Mouse (Mus musculus): ENCODE measurements around the gene Odf2. TPM values are rescaled to one million over a fixed set of nuclear protein-coding genes. Genes with fewer than 3 reads are reported as not detected.

Odf2 gene
- total and polyA plus RNA-seq, 3 experiments = 49.3 to 82.8 TPM; not detected in 1

- Histone ChIP-seq H3K4me1 (ENCODE audit: control insufficient read depth in 1 of 2, insufficient read depth in 2 of 2, low read length in 2 of 2) (no peaks in the 10 kb centered on the region), H3K4me3 (ENCODE audit: control insufficient read depth in 1 of 2, insufficient read depth in 1 of 2, low read depth in 2 of 2, low read length in 2 of 2) (no peak overlapping the region), H3K36me3 (ENCODE audit: control insufficient read depth in 1 of 2, insufficient read depth in 2 of 2, low read length in 2 of 2) (peaks cover 0 to 17% of the 10 kb centered on the region in 2 experiments; a peak in 2 of 4 replicates), H3K79me2 (ENCODE audit: control insufficient read depth, insufficient read depth, low read length, poor library complexity) (no peaks in the 10 kb centered on the region), H3K27me3 (ENCODE audit: control insufficient read depth in 1 of 2, insufficient read depth in 2 of 2, low read length in 2 of 2) (no peaks in the 10 kb centered on the region), H3K9me3 (replicated peaks; ENCODE audit: insufficient read depth, low read length) (no peaks in the 10 kb centered on the region), H3K9ac (ENCODE audit: control insufficient read depth, low read depth, low read length, poor library complexity, severe bottlenecking) (no peak overlapping the region), H3K27ac (ENCODE audit: control insufficient read depth, low read depth, low read length) (no peak overlapping the region)
- DNase-seq (ENCODE audit: low read depth, low spot score) = no peak
- TF ChIP-seq MXI1 (IDR thresholded peaks at IDR 0.05; ENCODE audit: low read depth, low read length) (no peak), ETS1 (IDR thresholded peaks at IDR 0.05; ENCODE audit: low read depth, low read length) (no peak), MEF2A (IDR thresholded peaks at IDR 0.05; ENCODE audit: extremely low read depth, insufficient replicate concordance, low read depth, low read length, poor library complexity, severe bottlenecking) (no peak), UBTF (IDR thresholded peaks at IDR 0.05; ENCODE audit: borderline replicate concordance, insufficient read depth, low read depth, low read length) (no peak), POLR2AphosphoS2 (IDR thresholded peaks at IDR 0.05; ENCODE audit: low read length) (no peak), ZC3H11A (IDR thresholded peaks at IDR 0.05; ENCODE audit: low read depth, low read length) (no peak), SMC3 (IDR thresholded peaks at IDR 0.05; ENCODE audit: low read depth, low read length) (no peak), ELF1 (IDR thresholded peaks at IDR 0.05; ENCODE audit: low read depth, low read length) (no peak), GABPA (IDR thresholded peaks at IDR 0.05; ENCODE audit: low read depth, low read length) (no peak), RCOR1 (IDR thresholded peaks at IDR 0.05; ENCODE audit: low read depth, low read length) (no peak), MYB (IDR thresholded peaks at IDR 0.05; ENCODE audit: low read depth, low read length) (no peak), E2F4 (IDR thresholded peaks at IDR 0.05; ENCODE audit: borderline replicate concordance, low read depth, low read length) (no peak), MAZ (IDR thresholded peaks at IDR 0.05; ENCODE audit: low read depth, low read length) (no peak), POLR2A (IDR thresholded peaks at IDR 0.05; ENCODE audit: control insufficient read depth in 1 of 2, insufficient read depth in 1 of 2, low read depth in 1 of 2, low read length in 2 of 2, poor library complexity in 1 of 2) (no peak), TAL1 (IDR thresholded peaks at IDR 0.05; ENCODE audit: low read length) (no peak), USF1 (IDR thresholded peaks at IDR 0.05; ENCODE audit: low read depth, low read length) (no peak), CHD1 (IDR thresholded peaks at IDR 0.05; ENCODE audit: low read depth, low read length) (no peak)
Measured at GRCm38 (mm10) chr2:29948896-29949295, 59.9 kb downstream of the Odf2 start.

GRCm38 (mm10) chr2:29961246-29961645, 72.2 kb downstream of the Odf2 start:
- Histone ChIP-seq H3K9ac (ENCODE audit: control insufficient read depth, low read depth, low read length, poor library complexity, severe bottlenecking) (no peak overlapping the region), H3K4me1 (ENCODE audit: control insufficient read depth in 1 of 2, insufficient read depth in 2 of 2, low read length in 2 of 2) (peaks cover under 1 to 3% of the 10 kb centered on the region in 2 experiments; a peak in 2 of 4 replicates), H3K9me3 (replicated peaks; ENCODE audit: insufficient read depth, low read length) (no peaks in the 10 kb centered on the region), H3K36me3 (ENCODE audit: control insufficient read depth in 1 of 2, insufficient read depth in 2 of 2, low read length in 2 of 2) (peaks cover 3 to 6% of the 10 kb centered on the region in 2 experiments; a peak in 3 of 4 replicates), H3K79me2 (ENCODE audit: control insufficient read depth, insufficient read depth, low read length, poor library complexity) (peaks cover 2% of the 10 kb centered on the region; the same call in 1 of the 2 replicates), H3K4me3 (ENCODE audit: control insufficient read depth in 1 of 2, insufficient read depth in 1 of 2, low read depth in 2 of 2, low read length in 2 of 2) (no peak overlapping the region), H3K27ac (ENCODE audit: control insufficient read depth, low read depth, low read length) (no peak overlapping the region), H3K27me3 (ENCODE audit: control insufficient read depth in 1 of 2, insufficient read depth in 2 of 2, low read length in 2 of 2) (no peaks in the 10 kb centered on the region)
- TF ChIP-seq POLR2AphosphoS2 (IDR thresholded peaks at IDR 0.05; ENCODE audit: low read length) = no peak
- DNase-seq (ENCODE audit: low read depth, low spot score) = peak; percentile 13
